In genomic region chr19:58830182-58830581, GRCm38 (mm10) we compare ENCODE assay signal across 21 mouse cellular contexts. TPM values are rescaled to one million over a fixed set of nuclear protein-coding genes. Genes with fewer than 3 reads are reported as not detected.
A peak's percentile ranks its signal among the peaks of the same experiment; 100 is the strongest.
DNase-seq lines count a peak whose midpoint lies in the region; ATAC-seq and TF ChIP-seq lines count a peak whose summit lies in the region.
"Had no signal": no experiment of that assay in that cellular context is flagged by ENCODE, and none has a peak within 500 bp of the region (broad histone marks: within the 10 kb centered on the region; RNA-seq: fewer than 3 reads in every experiment).

No protein-coding gene starts in this region.

- no peak overlapping the region for H3K9ac ChIP-seq in forebrain, embryonic 13.5 days
- no peak overlapping the region for H3K9ac ChIP-seq in forebrain, embryonic 11.5 days (ENCODE audit: low read length)
- no peak overlapping the region for H3K9ac ChIP-seq in midbrain, embryonic 15.5 days
- no peak overlapping the region for H3K9ac ChIP-seq in neural tube, embryonic 15.5 days (replicated peaks)
- H3K9ac ChIP-seq: intestine, embryonic 15.5 days; liver, embryonic 13.5 days had no signal

- no peak overlapping the region for H3K4me3 ChIP-seq in forebrain, embryonic 13.5 days
- no peak overlapping the region for H3K4me3 ChIP-seq in forebrain, embryonic 11.5 days (ENCODE audit: low read depth, low read length)
- peak overlapping the region; percentile 31; the same call in 1 of the 2 replicates for H3K4me3 ChIP-seq in layer of hippocampus, adult 2 months
- H3K4me3 ChIP-seq in midbrain, embryonic 15.5 days: no peak overlapping the region
- H3K4me3 ChIP-seq in midbrain, embryonic 10.5 days: no peak overlapping the region
- no peak overlapping the region for H3K4me3 ChIP-seq in neural tube, embryonic 15.5 days (replicated peaks)
- H3K4me3 ChIP-seq: heart, embryonic 10.5 days; intestine, embryonic 15.5 days; liver, embryonic 13.5 days had no signal

- H3K4me2 ChIP-seq in forebrain, embryonic 13.5 days: no peak overlapping the region
- H3K4me2 ChIP-seq in forebrain, embryonic 11.5 days (ENCODE audit: low read depth, low read length, severe bottlenecking): no peak overlapping the region
- H3K4me2 ChIP-seq in midbrain, embryonic 15.5 days: no peak overlapping the region
- no peak overlapping the region for H3K4me2 ChIP-seq in neural tube, embryonic 15.5 days
- H3K4me2 ChIP-seq: intestine, embryonic 15.5 days; liver, embryonic 13.5 days had no signal

- intact Hi-C loops in heart, postnatal 10 days (cut with DNase I): no loop called here

- ATAC-seq in forebrain, embryonic 13.5 days: peak; percentile 50; the same call in 1 of the 2 replicates
- ATAC-seq in forebrain, embryonic 11.5 days (replicated peaks; ENCODE audit: low FRiP score): no peak
- no peak for ATAC-seq in midbrain, embryonic 15.5 days (replicated peaks)
- ATAC-seq in neural tube, embryonic 15.5 days (ENCODE audit: low FRiP score): no peak
- ATAC-seq: CD4-positive, CD25-positive, alpha-beta regulatory T cell, adult 4 months; intestine, embryonic 15.5 days had no signal

- no peak for TF ChIP-seq CTCF in layer of hippocampus, adult 2 months (conservative IDR thresholded peaks at IDR 0.05)

- H3K4me1 ChIP-seq in forebrain, embryonic 13.5 days: peaks cover 17% of the 10 kb centered on the region
- no peaks in the 10 kb centered on the region for H3K4me1 ChIP-seq in forebrain, embryonic 11.5 days (replicated peaks; ENCODE audit: control insufficient read depth, insufficient read depth, low read length)
- peaks cover 14% of the 10 kb centered on the region; the same call in 1 of the 2 replicates for H3K4me1 ChIP-seq in midbrain, embryonic 15.5 days
- peaks cover 19% of the 10 kb centered on the region; the same call in 1 of the 2 replicates for H3K4me1 ChIP-seq in midbrain, embryonic 10.5 days
- peaks cover 59% of the 10 kb centered on the region for H3K4me1 ChIP-seq in neural tube, embryonic 15.5 days
- H3K4me1 ChIP-seq: heart, embryonic 10.5 days; intestine, embryonic 15.5 days; liver, embryonic 13.5 days had no signal

- H3K9me3 ChIP-seq in forebrain, embryonic 13.5 days (replicated peaks): no peaks in the 10 kb centered on the region
- no peaks in the 10 kb centered on the region for H3K9me3 ChIP-seq in forebrain, embryonic 11.5 days (ENCODE audit: control insufficient read depth, low read length)
- H3K9me3 ChIP-seq in midbrain, embryonic 15.5 days: no peaks in the 10 kb centered on the region
- H3K9me3 ChIP-seq in midbrain, embryonic 10.5 days (replicated peaks): no peaks in the 10 kb centered on the region
- H3K9me3 ChIP-seq in neural tube, embryonic 15.5 days (replicated peaks): no peaks in the 10 kb centered on the region
- H3K9me3 ChIP-seq: heart, embryonic 10.5 days; intestine, embryonic 15.5 days; liver, embryonic 13.5 days had no signal

- DNase-seq in forebrain, embryonic 11.5 days (ENCODE audit: low spot score): no peak
- DNase-seq in layer of hippocampus, adult 2 months (ENCODE audit: low spot score in 2 of 2): peak; percentile 47 to 70
- DNase-seq in layer of hippocampus, adult 9-10 months (ENCODE audit: low spot score): no peak
- DNase-seq in midbrain, embryonic 10.5 days (ENCODE audit: low spot score): no peak
- DNase-seq in heart, postnatal 10 days: no peak
- DNase-seq: gastrocnemius, postnatal 25 days; liver, embryonic 13.5 days; thymus, postnatal 36 days had no signal

- H3K27ac ChIP-seq in forebrain, embryonic 13.5 days: peak overlapping the region; percentile 82
- H3K27ac ChIP-seq in forebrain, embryonic 11.5 days (ENCODE audit: low read depth, low read length): no peak overlapping the region
- peak overlapping the region; percentile 92 for H3K27ac ChIP-seq in layer of hippocampus, adult 2 months
- H3K27ac ChIP-seq in midbrain, embryonic 15.5 days: peak overlapping the region; percentile 38; the same call in 1 of the 2 replicates
- no peak overlapping the region for H3K27ac ChIP-seq in midbrain, embryonic 10.5 days (replicated peaks)
- peak overlapping the region; percentile 73 for H3K27ac ChIP-seq in neural tube, embryonic 15.5 days (replicated peaks)
- H3K27ac ChIP-seq: heart, embryonic 10.5 days; intestine, embryonic 15.5 days; liver, embryonic 13.5 days had no signal

- H3K27me3 ChIP-seq in forebrain, embryonic 13.5 days: no peaks in the 10 kb centered on the region
- no peaks in the 10 kb centered on the region for H3K27me3 ChIP-seq in forebrain, embryonic 11.5 days (ENCODE audit: control insufficient read depth, insufficient read depth, low read length)
- H3K27me3 ChIP-seq in midbrain, embryonic 15.5 days (replicated peaks): no peaks in the 10 kb centered on the region
- H3K27me3 ChIP-seq in midbrain, embryonic 10.5 days (ENCODE audit: low read depth, poor library complexity, severe bottlenecking): no peaks in the 10 kb centered on the region
- no peaks in the 10 kb centered on the region for H3K27me3 ChIP-seq in neural tube, embryonic 15.5 days (replicated peaks)
- H3K27me3 ChIP-seq: intestine, embryonic 15.5 days; liver, embryonic 13.5 days had no signal

- H3K36me3 ChIP-seq in forebrain, embryonic 13.5 days (ENCODE audit: poor library complexity, severe bottlenecking): 0 out of 2 replicates have a peak, but pooled peaks cover under 1% of the 10 kb centered on the region
- H3K36me3 ChIP-seq in forebrain, embryonic 11.5 days (ENCODE audit: control insufficient read depth, insufficient read depth, low read length): no peaks in the 10 kb centered on the region
- 0 out of 2 replicates have a peak, but pooled peaks cover under 1% of the 10 kb centered on the region for H3K36me3 ChIP-seq in midbrain, embryonic 15.5 days (replicated peaks)
- H3K36me3 ChIP-seq in midbrain, embryonic 10.5 days: no peaks in the 10 kb centered on the region
- H3K36me3 ChIP-seq in neural tube, embryonic 15.5 days: peaks cover 3% of the 10 kb centered on the region
- H3K36me3 ChIP-seq: G1E; intestine, embryonic 15.5 days; liver, embryonic 13.5 days had no signal

- 82% methylated on average over 7 of the region's 7 CpGs for WGBS in forebrain, embryonic 13.5 days
- 92% methylated on average over 7 of the region's 7 CpGs for WGBS in forebrain, embryonic 11.5 days
- 90% methylated on average over 7 of the region's 7 CpGs for WGBS in midbrain, embryonic 15.5 days
- WGBS in midbrain, embryonic 10.5 days: 93% methylated on average over 7 of the region's 7 CpGs
- 80% methylated on average over 7 of the region's 7 CpGs for WGBS in neural tube, embryonic 15.5 days

RNA-seq across cellular contexts. Expression of gene 1700019N19Rik, which starts 35.9 kb away (rescaled TPM):
- polyA plus RNA-seq in forebrain, embryonic 13.5 days (2015; fragmentation: Nextera tagmentation; extraction: Ambion mirVana): not detected in 2 replicates
- polyA plus RNA-seq in forebrain, embryonic 11.5 days (2014; fragmentation: Nextera tagmentation; extraction: Ambion mirVana): not detected in 2 replicates
- under 1 TPM in 1 of 2 experiments, not detected in 1; 0.37 TPM for total RNA-seq in layer of hippocampus, adult 2 months (2021)
- not detected in 2 replicates for polyA plus RNA-seq in midbrain, embryonic 15.5 days (2015; fragmentation: Nextera tagmentation; extraction: Ambion mirVana)
- polyA plus RNA-seq in midbrain, embryonic 10.5 days (2016; fragmentation: Nextera tagmentation; extraction: Ambion mirVana): 0.12 TPM in 1 of 2 replicates, not detected in the other
- not detected in 2 replicates for polyA plus RNA-seq in neural tube, embryonic 15.5 days (2015; fragmentation: Nextera tagmentation; extraction: Ambion mirVana)
- not detected for total RNA-seq in heart, postnatal 10 days (2021)
- total RNA-seq: G1E; gastrocnemius, postnatal 25 days; heart, postnatal 14 days; megakaryocyte progenitor cell, adult 5-6 weeks had no signal
- polyA plus RNA-seq: CD4-positive, CD25-positive, alpha-beta regulatory T cell, adult 4 months; G1E; heart, embryonic 10.5 days; intestine, embryonic 15.5 days; kidney, embryonic 14.5 days; large intestine, adult 2 months; limb, embryonic 11.5 days; lung, embryonic 16.5 days had no signal

Comparison
In these comparisons a context has a peak if more than half of its experiments do, and no peak if none do; other contexts are left out.
1. H3K27ac ChIP-seq: peak in forebrain, embryonic 13.5 days (single experiment), layer of hippocampus, adult 2 months (single experiment), midbrain, embryonic 15.5 days (single experiment) and neural tube, embryonic 15.5 days (single experiment); none in forebrain, embryonic 11.5 days (single experiment) and midbrain, embryonic 10.5 days (single experiment).
2. DNase-seq: peak in layer of hippocampus, adult 2 months (2 of 2); none in forebrain, embryonic 11.5 days (single experiment), layer of hippocampus, adult 9-10 months (single experiment), midbrain, embryonic 10.5 days (single experiment) and heart, postnatal 10 days (0 of 2).